Comparison of ENCODE assay signal across 18 mouse cellular contexts in the genomic region with DNA sequence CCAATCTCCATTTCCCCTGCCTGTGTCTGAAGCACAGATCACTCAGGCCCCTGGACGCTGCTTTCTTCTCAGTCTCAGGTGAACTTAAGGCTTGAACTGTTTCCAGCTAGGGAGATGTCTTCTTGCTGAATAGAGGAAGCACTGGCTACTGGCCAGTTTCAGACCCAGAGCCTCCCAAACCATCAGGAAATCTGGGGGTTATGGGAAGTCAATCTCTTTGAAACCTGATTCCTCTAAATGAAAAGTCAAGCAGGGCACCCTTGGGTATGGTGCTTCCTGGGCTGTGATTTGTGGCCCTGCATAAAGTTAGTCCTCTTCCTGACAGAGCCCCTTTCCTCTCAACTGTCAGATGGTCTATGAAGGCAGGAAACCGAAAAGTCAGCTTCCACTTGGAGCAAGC.
DNase-seq lines count a peak whose midpoint lies in the region; ATAC-seq lines count a peak whose summit lies in the region.
"Had no signal": no experiment of that assay in that cellular context is flagged by ENCODE, and none has a peak within 500 bp of the region (broad histone marks: within the 10 kb centered on the region; RNA-seq: fewer than 3 reads in every experiment).

No protein-coding gene starts in this region.

- 14% methylated on average over 2 of the region's 2 CpGs for WGBS in kidney, embryonic 14.5 days
- 62% methylated on average over 2 of the region's 2 CpGs for WGBS in intestine, embryonic 16.5 days

- no peak overlapping the region for H3K4me2 ChIP-seq in kidney, embryonic 14.5 days (replicated peaks; ENCODE audit: low read depth, low read length)
- no peak overlapping the region for H3K4me2 ChIP-seq in intestine, embryonic 16.5 days (ENCODE audit: low read depth, low read length)
- H3K4me2 ChIP-seq: forebrain, embryonic 12.5 days had no signal

- H3K9me3 ChIP-seq in kidney, embryonic 14.5 days (ENCODE audit: control insufficient read depth, low read length) = no peaks in the 10 kb centered on the region
- H3K9me3 ChIP-seq in intestine, embryonic 16.5 days (ENCODE audit: control insufficient read depth, low read length) = no peaks in the 10 kb centered on the region
- H3K9me3 ChIP-seq: forebrain, embryonic 12.5 days; megakaryocyte, embryonic 14.5 days had no signal

- H3K9ac ChIP-seq in kidney, embryonic 14.5 days (ENCODE audit: low read depth, low read length) = no peak overlapping the region
- H3K9ac ChIP-seq in intestine, embryonic 16.5 days (ENCODE audit: low read depth, low read length) = no peak overlapping the region
- H3K9ac ChIP-seq: forebrain, embryonic 12.5 days; liver, embryonic 14.5 days had no signal

- H3K27me3 ChIP-seq in kidney, embryonic 14.5 days (ENCODE audit: control insufficient read depth, insufficient read depth, low read length) = no peaks in the 10 kb centered on the region
- H3K27me3 ChIP-seq in intestine, embryonic 16.5 days (replicated peaks; ENCODE audit: control insufficient read depth, insufficient read depth, low read length) = no peaks in the 10 kb centered on the region
- H3K27me3 ChIP-seq: CH12.LX; forebrain, embryonic 12.5 days had no signal

- H3K4me1 ChIP-seq in kidney, embryonic 14.5 days (ENCODE audit: control insufficient read depth, insufficient read depth, low read length) = peaks cover 13% of the 10 kb centered on the region; the same call in 1 of the 2 replicates
- H3K4me1 ChIP-seq in intestine, embryonic 16.5 days (ENCODE audit: control insufficient read depth, insufficient read depth, low read length) = peaks cover 16% of the 10 kb centered on the region
- H3K4me1 ChIP-seq: forebrain, embryonic 12.5 days had no signal

- no peaks in the 10 kb centered on the region for H3K36me3 ChIP-seq in kidney, embryonic 14.5 days (ENCODE audit: control insufficient read depth, insufficient read depth, low read length)
- no peaks in the 10 kb centered on the region for H3K36me3 ChIP-seq in intestine, embryonic 16.5 days (ENCODE audit: control insufficient read depth, insufficient read depth, low read length)
- H3K36me3 ChIP-seq: forebrain, embryonic 12.5 days had no signal

- peak; percentile 45 for DNase-seq in adrenal gland, adult 2 months
- no peak for DNase-seq in adrenal gland, postnatal 25 days
- peak; percentile 66 to 76 for DNase-seq in kidney, postnatal 36 days
- no peak for DNase-seq in cerebellum, postnatal 10 days
- no peak for DNase-seq in cerebellum, postnatal 25 days
- DNase-seq: cerebellum, adult 9-10 months; heart, adult 18-20 months; heart, postnatal 4 days; right cerebral cortex, postnatal 4 days had no signal

- peak; percentile 41 for ATAC-seq in common myeloid progenitor, adult 5-6 weeks (replicated peaks; ENCODE audit: low read depth, poor library complexity, severe bottlenecking)
- 0 out of 2 replicates have a peak, but pooled peaks have one; percentile 28 for ATAC-seq in kidney, embryonic 14.5 days (ENCODE audit: low FRiP score, low TSS enrichment)
- no peak for ATAC-seq in intestine, embryonic 16.5 days
- ATAC-seq: hindbrain, embryonic 16.5 days; intestine, postnatal 0 days had no signal

- H3K27ac ChIP-seq in kidney, embryonic 14.5 days (ENCODE audit: low read depth, low read length) = no peak overlapping the region
- H3K27ac ChIP-seq in intestine, embryonic 16.5 days (ENCODE audit: low read length) = no peak overlapping the region
- H3K27ac ChIP-seq: forebrain, embryonic 12.5 days; liver, embryonic 14.5 days had no signal

- no peak overlapping the region for H3K4me3 ChIP-seq in kidney, embryonic 14.5 days (ENCODE audit: low read length)
- no peak overlapping the region for H3K4me3 ChIP-seq in intestine, embryonic 16.5 days (ENCODE audit: low read length)
- H3K4me3 ChIP-seq: forebrain, embryonic 12.5 days; megakaryocyte, embryonic 14.5 days had no signal

Comparison
In these comparisons a context has a peak if more than half of its experiments do, and no peak if none do; other contexts are left out.
1. DNase-seq: peak in adrenal gland, adult 2 months (single experiment) and kidney, postnatal 36 days (2 of 2); none in adrenal gland, postnatal 25 days (single experiment), cerebellum, postnatal 10 days (0 of 2) and cerebellum, postnatal 25 days (0 of 2).